Mouse (Mus musculus): ENCODE data around the gene Pim2. TPM values are rescaled to one million over a fixed set of nuclear protein-coding genes. Genes with fewer than 3 reads are reported as not detected.

The Pim2 gene
- polyA plus RNA-seq, 1 experiment: 26.2 TPM

- TF ChIP-seq CTCF (IDR thresholded peaks at IDR 0.05; ENCODE audit: control insufficient read depth, insufficient read depth, low read length) (no peak), POLR2A (IDR thresholded peaks at IDR 0.05; ENCODE audit: borderline replicate concordance, control insufficient read depth, low read depth, low read length) (no peak)
- H3K4me3 ChIP-seq (replicated peaks; ENCODE audit: control insufficient read depth, low read depth, low read length): no peak within 1 kb of the TSS
- H3K27ac ChIP-seq (ENCODE audit: control insufficient read depth, insufficient read depth, low read depth, low read length, poor library complexity): no peak within 1 kb of the TSS
- H3K4me1 ChIP-seq (ENCODE audit: control insufficient read depth, insufficient read depth, low read length): no peaks in the 10 kb centered on the region
- 19% methylated on average over 39 of the region's 40 CpGs for WGBS
Observed at GRCm38 (mm10) chrX:7919601-7920383, 41.7 kb downstream of the Pim2 start, which contains the start of gene Pcsk1n. Gene Pcsk1n (plus strand): TSS chrX:7919822.

GRCm38 (mm10) chrX:7922032-7922431 lies 44.0 kb downstream of the Pim2 start:
- 7% methylated on average over 47 of the region's 48 CpGs for WGBS
- H3K4me3 ChIP-seq (replicated peaks; ENCODE audit: control insufficient read depth, low read depth, low read length): no peak overlapping the region
- no peak for TF ChIP-seq POLR2A (IDR thresholded peaks at IDR 0.05; ENCODE audit: borderline replicate concordance, control insufficient read depth, low read depth, low read length)
- no peak for TF ChIP-seq CTCF (IDR thresholded peaks at IDR 0.05; ENCODE audit: control insufficient read depth, insufficient read depth, low read length)

GRCm38 (mm10) chrX:7926266-7926665 lies 48.2 kb downstream of the Pim2 start:
- WGBS: 74% methylated on average over 6 of the region's 6 CpGs
- Histone ChIP-seq H3K4me3 (replicated peaks; ENCODE audit: control insufficient read depth, low read depth, low read length) (no peak overlapping the region), H3K27ac (ENCODE audit: control insufficient read depth, insufficient read depth, low read depth, low read length, poor library complexity) (no peak overlapping the region), H3K4me1 (ENCODE audit: control insufficient read depth, insufficient read depth, low read length) (no peaks in the 10 kb centered on the region)
- no peak for TF ChIP-seq POLR2A (IDR thresholded peaks at IDR 0.05; ENCODE audit: borderline replicate concordance, control insufficient read depth, low read depth, low read length)
- no peak for TF ChIP-seq CTCF (IDR thresholded peaks at IDR 0.05; ENCODE audit: control insufficient read depth, insufficient read depth, low read length)

More at GRCm38 (mm10) chrX:7922032-7922431, 44.0 kb downstream of the Pim2 start:
- no peaks in the 10 kb centered on the region for H3K4me1 ChIP-seq (ENCODE audit: control insufficient read depth, insufficient read depth, low read length)
- H3K27ac ChIP-seq (ENCODE audit: control insufficient read depth, insufficient read depth, low read depth, low read length, poor library complexity): no peak overlapping the region

DNA sequence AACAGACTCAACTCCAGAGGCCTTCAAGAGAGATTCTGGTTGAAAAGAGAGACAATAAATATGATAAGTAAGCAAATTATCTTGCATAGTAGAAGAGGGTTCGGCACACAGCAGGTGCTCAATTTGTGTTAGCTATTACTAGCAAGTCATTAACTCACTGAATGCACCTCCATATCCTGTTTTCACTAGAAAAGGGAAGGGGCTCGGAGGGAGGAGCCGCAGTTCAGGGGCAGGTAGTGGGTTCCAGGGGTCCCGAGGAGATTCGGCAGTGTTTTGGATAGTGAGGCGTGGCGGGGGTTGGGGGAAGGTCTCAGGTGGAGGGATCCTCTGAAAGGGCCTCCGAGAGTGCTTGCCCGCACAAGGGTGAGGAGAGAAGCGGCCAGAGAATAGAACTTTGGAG lies 49.1 kb downstream of the Pim2 start:
- TF ChIP-seq POLR2A (IDR thresholded peaks at IDR 0.05; ENCODE audit: borderline replicate concordance, control insufficient read depth, low read depth, low read length) (no peak), CTCF (IDR thresholded peaks at IDR 0.05; ENCODE audit: control insufficient read depth, insufficient read depth, low read length) (no peak)
- WGBS: 21% methylated on average over 10 of the region's 10 CpGs
- no peak overlapping the region for H3K27ac ChIP-seq (ENCODE audit: control insufficient read depth, insufficient read depth, low read depth, low read length, poor library complexity)
- no peak overlapping the region for H3K4me3 ChIP-seq (replicated peaks; ENCODE audit: control insufficient read depth, low read depth, low read length)
- H3K4me1 ChIP-seq (ENCODE audit: control insufficient read depth, insufficient read depth, low read length): no peaks in the 10 kb centered on the region

GRCm38 (mm10) chrX:7928270-7928790 lies 50.3 kb downstream of the Pim2 start, which contains the start of gene Eras:
Gene Eras (minus strand): TSS chrX:7928607.
- 32% methylated on average over 19 of the region's 19 CpGs for WGBS
- no peak within 1 kb of the TSS for H3K27ac ChIP-seq (ENCODE audit: control insufficient read depth, insufficient read depth, low read depth, low read length, poor library complexity)
- H3K4me3 ChIP-seq (replicated peaks; ENCODE audit: control insufficient read depth, low read depth, low read length): no peak within 1 kb of the TSS
- no peak for TF ChIP-seq CTCF (IDR thresholded peaks at IDR 0.05; ENCODE audit: control insufficient read depth, insufficient read depth, low read length)
- TF ChIP-seq POLR2A (IDR thresholded peaks at IDR 0.05; ENCODE audit: borderline replicate concordance, control insufficient read depth, low read depth, low read length): no peak
- no peaks in the 10 kb centered on the region for H3K4me1 ChIP-seq (ENCODE audit: control insufficient read depth, insufficient read depth, low read length)

Other genes with a start within 250 kb of the Pim2 start
- gene Syp, start 239.8 kb upstream of the Pim2 start, polyA plus RNA-seq (2011; ENCODE audit: insufficient read depth, insufficient read length, low replicate concordance, missing spikeins): 0.50 and 1.9 TPM in 2 replicates
- 10.7 and 22.4 TPM in 2 replicates for gene Prickle3, start 221.0 kb upstream of the Pim2 start, polyA plus RNA-seq (2011; ENCODE audit: insufficient read depth, insufficient read length, low replicate concordance, missing spikeins)
- gene Plp2, start 206.9 kb upstream of the Pim2 start, polyA plus RNA-seq (2011; ENCODE audit: insufficient read depth, insufficient read length, low replicate concordance, missing spikeins): 5.3 and 33.2 TPM in 2 replicates
- gene Magix, start 197.0 kb upstream of the Pim2 start, polyA plus RNA-seq (2011; ENCODE audit: insufficient read depth, insufficient read length, low replicate concordance, missing spikeins): not detected in 2 replicates
- 17.6 and 19.1 TPM in 2 replicates for gene Gpkow, start 181.1 kb upstream of the Pim2 start, polyA plus RNA-seq (2011; ENCODE audit: insufficient read depth, insufficient read length, low replicate concordance, missing spikeins)
- gene Wdr45, start 163.9 kb upstream of the Pim2 start, polyA plus RNA-seq (2011; ENCODE audit: insufficient read depth, insufficient read length, low replicate concordance, missing spikeins): 54.7 and 91.1 TPM in 2 replicates
- not detected in 2 replicates for gene Gm45208, start 156.0 kb upstream of the Pim2 start, polyA plus RNA-seq (2011; ENCODE audit: insufficient read depth, insufficient read length, low replicate concordance, missing spikeins)
- 3.9 and 9.5 TPM in 2 replicates for gene Praf2, start 149.8 kb upstream of the Pim2 start, polyA plus RNA-seq (2011; ENCODE audit: insufficient read depth, insufficient read length, low replicate concordance, missing spikeins)
- 0.36 and 1.4 TPM in 2 replicates for gene Ccdc120, start 127.4 kb upstream of the Pim2 start, polyA plus RNA-seq (2011; ENCODE audit: insufficient read depth, insufficient read length, low replicate concordance, missing spikeins)
- 15.5 and 22.3 TPM in 2 replicates for gene Tfe3, start 115.7 kb upstream of the Pim2 start, polyA plus RNA-seq (2011; ENCODE audit: insufficient read depth, insufficient read length, low replicate concordance, missing spikeins)
- gene Gripap1, start 88.5 kb upstream of the Pim2 start, polyA plus RNA-seq (2011; ENCODE audit: insufficient read depth, insufficient read length, low replicate concordance, missing spikeins): 95.0 and 184 TPM in 2 replicates
- 2.2 and 4.8 TPM in 2 replicates for gene Kcnd1, start 56.0 kb upstream of the Pim2 start, polyA plus RNA-seq (2011; ENCODE audit: insufficient read depth, insufficient read length, low replicate concordance, missing spikeins)
- gene Otud5, start 36.9 kb upstream of the Pim2 start, polyA plus RNA-seq (2011; ENCODE audit: insufficient read depth, insufficient read length, low replicate concordance, missing spikeins): 124 and 222 TPM in 2 replicates
- 21.0 and 37.1 TPM in 2 replicates for gene Slc35a2, start 5.8 kb downstream of the Pim2 start, polyA plus RNA-seq (2011; ENCODE audit: insufficient read depth, insufficient read length, low replicate concordance, missing spikeins)
- gene Pqbp1, start 21.0 kb downstream of the Pim2 start, polyA plus RNA-seq (2011; ENCODE audit: insufficient read depth, insufficient read length, low replicate concordance, missing spikeins): 40.9 and 45.1 TPM in 2 replicates
- gene Timm17b, start 21.1 kb downstream of the Pim2 start, polyA plus RNA-seq (2011; ENCODE audit: insufficient read depth, insufficient read length, low replicate concordance, missing spikeins): 9.2 and 17.8 TPM in 2 replicates
- gene Gm10491, start 29.6 kb downstream of the Pim2 start, polyA plus RNA-seq (2011; ENCODE audit: insufficient read depth, insufficient read length, low replicate concordance, missing spikeins): not detected in 2 replicates
- not detected in 2 replicates for gene Gm10490, start 31.3 kb downstream of the Pim2 start, polyA plus RNA-seq (2011; ENCODE audit: insufficient read depth, insufficient read length, low replicate concordance, missing spikeins)
- gene Pcsk1n, start 41.6 kb downstream of the Pim2 start, polyA plus RNA-seq (2011; ENCODE audit: insufficient read depth, insufficient read length, low replicate concordance, missing spikeins): not detected in 2 replicates
- 10.9 TPM in 1 of 2 replicates, not detected in the other for gene Eras, start 50.3 kb downstream of the Pim2 start, polyA plus RNA-seq (2011; ENCODE audit: insufficient read depth, insufficient read length, low replicate concordance, missing spikeins)
- gene Hdac6, start 69.6 kb downstream of the Pim2 start, polyA plus RNA-seq (2011; ENCODE audit: insufficient read depth, insufficient read length, low replicate concordance, missing spikeins): 8.3 and 17.0 TPM in 2 replicates
- gene Gata1, start 99.8 kb downstream of the Pim2 start, polyA plus RNA-seq (2011; ENCODE audit: insufficient read depth, insufficient read length, low replicate concordance, missing spikeins): 91.2 and 137 TPM in 2 replicates
- gene Glod5, start 140.2 kb downstream of the Pim2 start, polyA plus RNA-seq (2011; ENCODE audit: insufficient read depth, insufficient read length, low replicate concordance, missing spikeins): not detected in 2 replicates
- 27.4 and 30.7 TPM in 2 replicates for gene Suv39h1, start 196.5 kb downstream of the Pim2 start, polyA plus RNA-seq (2011; ENCODE audit: insufficient read depth, insufficient read length, low replicate concordance, missing spikeins)
- 10.1 and 32.0 TPM in 2 replicates for gene Was, start 212.2 kb downstream of the Pim2 start, polyA plus RNA-seq (2011; ENCODE audit: insufficient read depth, insufficient read length, low replicate concordance, missing spikeins)

All from bone marrow, adult 2 months (tissue).